Mouse (Mus musculus) megakaryocyte, adult 5-6 weeks (primary cell): ENCODE data around the gene Klk1b5. TPM values are rescaled to one million over a fixed set of nuclear protein-coding genes. Genes with fewer than 3 reads are reported as not detected.
"Not testable (repeated sequence)": the region's sequence is repeated elsewhere in the genome, so short reads cannot be mapped to it uniquely, and the experiment has no call there.

Experiments
- ATAC-seq: 2 replicates; pipeline ENCODE4 v1.8.0; 2016; ENCODE audit warnings: mild to moderate bottlenecking, inconsistent platforms; ENCODE audit not compliant: poor library complexity, severe bottlenecking
- total RNA-seq, 2 experiments: library from RNA; stranded (forward) in 1 of 2; stranded (reverse) in 1 of 2; fragments of 153-499, 151-499 nt in 1 of 2; fragments of 221-1000, 200-1000 nt in 1 of 2; gene quantifications; 2 replicates each; pipeline versions ENCODE4 v1.2.3 to v1.2.4; 2015 to 2017

The Klk1b5 gene
- total RNA-seq (2015) = not detected in 2 replicates
- not detected in 2 replicates for total RNA-seq (2017)

GRCm38 (mm10) chr7:44215645-44216044 lies at the start of gene Klk1b5:
Klk1b5 (plus strand) TSS chr7:44215945.
- ATAC-seq = no peak

GRCm38 (mm10) chr7:44179299-44180045 lies 36.3 kb upstream of the Klk1b5 start:
- no peak for ATAC-seq

- not testable (repeated sequence) for ATAC-seq
Observed at GRCm38 (mm10) chr7:44186516-44186915, 29.2 kb upstream of the Klk1b5 start.

GRCm38 (mm10) chr7:44187936-44188335 lies 27.8 kb upstream of the Klk1b5 start, which contains the start of gene Klk1b24:
Klk1b24 (plus strand) TSS chr7:44188236.
- not testable (repeated sequence) for ATAC-seq

GRCm38 (mm10) chr7:44193466-44193865 lies 22.3 kb upstream of the Klk1b5 start:
- ATAC-seq = not testable (repeated sequence)

- no peak for ATAC-seq
Observed at GRCm38 (mm10) chr7:44197891-44198290, 17.9 kb upstream of the Klk1b5 start, which contains the start of gene Klk1b3. Klk1b3 (plus strand) TSS chr7:44198191.

- ATAC-seq = not testable (repeated sequence)
Observed at GRCm38 (mm10) chr7:44207135-44207534, 8.6 kb upstream of the Klk1b5 start, which contains the start of gene Klk1b4. Klk1b4 (plus strand) TSS chr7:44207435.

- ATAC-seq = no peak
Observed at GRCm38 (mm10) chr7:44208307-44208706, 7.4 kb upstream of the Klk1b5 start.

- not testable (repeated sequence) for ATAC-seq
Observed at GRCm38 (mm10) chr7:44221601-44222000, 5.9 kb downstream of the Klk1b5 start.

GRCm38 (mm10) chr7:44222335-44222734 lies 6.6 kb downstream of the Klk1b5 start:
- not testable (repeated sequence) for ATAC-seq

- no peak for ATAC-seq
Observed at GRCm38 (mm10) chr7:44225076-44225475, 9.3 kb downstream of the Klk1b5 start, which contains the start of gene Klk1. Klk1 (plus strand) TSS chr7:44225360.

GRCm38 (mm10) chr7:44235909-44236308 lies 20.2 kb downstream of the Klk1b5 start, which contains the start of gene Gm36864:
Gm36864 (plus strand) TSS chr7:44236177.
- ATAC-seq = no peak

GRCm38 (mm10) chr7:44239913-44240312 lies 24.2 kb downstream of the Klk1b5 start:
- no peak for ATAC-seq

- no peak for ATAC-seq
Observed at GRCm38 (mm10) chr7:44240712-44241111, 25.0 kb downstream of the Klk1b5 start.

GRCm38 (mm10) chr7:44241163-44241562 lies 25.4 kb downstream of the Klk1b5 start:
- no peak for ATAC-seq

GRCm38 (mm10) chr7:44244080-44244479 lies 28.3 kb downstream of the Klk1b5 start:
- no peak for ATAC-seq

GRCm38 (mm10) chr7:44246055-44246983 lies 30.6 kb downstream of the Klk1b5 start, which contains the start of the genes 1700028J19Rik and 2410002F23Rik:
1700028J19Rik (minus strand) TSS chr7:44246695.
2410002F23Rik (plus strand) TSS chr7:44246722.
- ATAC-seq = peak; percentile 95

GRCm38 (mm10) chr7:44246984-44247470 lies 31.3 kb downstream of the Klk1b5 start:
- peak; percentile 22 for ATAC-seq

- ATAC-seq = no peak
Observed at GRCm38 (mm10) chr7:44247971-44248370, 32.2 kb downstream of the Klk1b5 start.

GRCm38 (mm10) chr7:44249248-44249647 lies 33.5 kb downstream of the Klk1b5 start:
- ATAC-seq = no peak
